Mouse (Mus musculus) adrenal gland, postnatal 10 days (tissue): Measurements from ENCODE around the gene Cysltr2. TPM values are rescaled to one million over a fixed set of nuclear protein-coding genes. Genes with fewer than 3 reads are reported as not detected.

ENCODE experiments used
- DNase-seq: peaks from one replicate; pipeline ENCODE4 v3.0.0; 2021; ENCODE audit warnings: mixed read lengths
- long read RNA-seq, 2 experiments: library from polyadenylated mRNA; stranded (forward); transcript quantifications; one replicate each; pipeline ENCODE4 v2.0.0; 2021
- total RNA-seq, 2 experiments: library from RNA; stranded (reverse); gene quantifications; 2 replicates each; pipeline ENCODE4 v1.2.3; 2021

Cysltr2 gene
- total RNA-seq = 1 to 10 TPM in 1 of 2 experiments, under 1 TPM in 1; 0.81 to 1.4 TPM
- long read RNA-seq, experiment 1 = 0 reads
- long read RNA-seq, experiment 2 = 0 reads

DNA sequence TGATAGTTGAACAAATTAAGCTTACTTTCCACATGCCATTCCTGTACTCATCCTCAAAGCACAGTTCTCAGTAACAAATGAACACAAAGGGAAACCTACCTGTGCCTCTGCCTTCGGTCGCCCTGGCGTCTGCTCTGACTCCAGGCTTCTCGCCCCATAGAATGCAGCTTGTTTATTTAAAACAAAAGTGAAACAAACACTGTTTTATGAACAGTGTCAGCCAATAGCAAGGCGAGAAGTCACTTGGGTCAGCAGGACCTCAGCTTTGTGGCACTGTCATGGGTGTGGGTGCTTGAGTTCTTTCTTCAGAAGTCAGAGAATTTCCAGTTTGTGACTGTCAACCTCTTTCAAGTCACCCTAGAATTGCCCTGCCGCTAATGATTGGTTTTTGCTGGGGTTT, at the start of gene Cysltr2:
Cysltr2 (minus strand) TSS at position 178 of the 400 bp plus-strand sequence.
- DNase-seq = no peak

DNA sequence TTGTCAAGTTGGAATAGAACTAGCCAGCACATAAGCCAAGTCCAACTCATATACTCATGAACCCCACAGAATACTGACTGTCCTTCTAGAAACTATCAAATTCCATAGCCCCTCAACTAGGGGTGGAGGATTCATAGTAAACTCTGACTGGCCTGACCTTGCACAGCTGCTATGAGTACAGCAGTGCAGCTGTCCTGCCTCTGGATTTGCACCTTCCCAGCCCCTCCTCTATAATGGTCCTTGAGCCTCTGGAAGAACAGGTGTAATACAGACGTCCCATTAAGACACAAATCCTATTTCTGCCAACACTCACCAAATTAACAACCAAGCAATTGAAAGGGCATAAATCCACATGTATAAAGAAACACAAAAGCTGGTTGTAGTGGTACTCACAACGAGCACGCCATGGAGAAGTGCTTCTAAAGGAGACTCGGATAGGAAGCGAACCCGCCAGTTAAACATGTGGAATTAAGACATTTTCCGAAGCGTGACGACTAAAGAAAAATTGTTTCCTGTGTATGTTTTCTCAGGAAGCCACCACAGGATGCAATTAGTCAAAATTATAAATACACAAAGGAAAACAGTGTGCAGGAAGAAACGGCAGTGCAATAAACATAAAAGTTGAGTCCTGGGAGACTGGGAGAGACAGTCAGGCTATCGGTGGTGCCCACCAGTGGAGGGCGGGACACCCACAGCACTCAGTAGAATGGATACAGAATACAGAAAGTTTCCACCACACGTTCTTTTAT, 46.1 kb upstream of the Cysltr2 start:
- no peak for DNase-seq

DNA sequence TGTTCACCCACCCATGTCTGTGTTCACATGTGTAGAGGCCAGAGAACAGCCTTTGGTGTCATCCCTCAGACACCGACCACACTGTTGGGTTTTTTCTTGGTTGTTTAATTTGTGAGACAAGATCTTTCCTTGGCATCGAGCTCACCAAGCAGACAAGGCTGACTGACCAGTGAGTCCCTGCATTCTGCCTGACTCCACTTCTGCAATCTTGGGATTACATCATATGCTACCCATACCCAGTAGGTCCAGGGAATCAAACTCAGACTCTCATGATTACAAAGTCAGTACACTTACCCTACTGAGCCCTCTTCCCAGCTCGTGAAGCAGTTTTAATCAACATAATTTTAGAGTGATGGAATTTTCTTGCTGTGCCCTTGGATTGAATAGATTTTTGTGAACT, 44.0 kb upstream of the Cysltr2 start:
- DNase-seq = no peak

DNA sequence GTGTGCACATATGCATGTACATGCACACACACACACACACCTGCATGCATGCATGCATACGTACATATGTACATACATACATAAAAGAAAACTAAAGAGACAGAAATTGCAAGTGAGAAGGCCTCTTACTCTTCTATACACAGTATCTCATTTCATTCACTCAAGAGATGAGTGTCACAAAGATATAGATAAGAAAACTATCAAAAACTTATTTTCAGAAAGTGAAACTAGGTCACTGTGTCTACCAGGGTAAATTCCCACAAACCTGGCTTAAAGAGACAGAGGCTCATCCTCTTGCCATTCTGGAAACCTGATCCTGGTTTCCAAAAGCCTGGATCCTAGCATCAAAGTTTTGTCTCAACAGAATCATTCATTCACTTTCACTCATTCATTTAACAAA, 39.3 kb upstream of the Cysltr2 start:
- no peak for DNase-seq

DNA sequence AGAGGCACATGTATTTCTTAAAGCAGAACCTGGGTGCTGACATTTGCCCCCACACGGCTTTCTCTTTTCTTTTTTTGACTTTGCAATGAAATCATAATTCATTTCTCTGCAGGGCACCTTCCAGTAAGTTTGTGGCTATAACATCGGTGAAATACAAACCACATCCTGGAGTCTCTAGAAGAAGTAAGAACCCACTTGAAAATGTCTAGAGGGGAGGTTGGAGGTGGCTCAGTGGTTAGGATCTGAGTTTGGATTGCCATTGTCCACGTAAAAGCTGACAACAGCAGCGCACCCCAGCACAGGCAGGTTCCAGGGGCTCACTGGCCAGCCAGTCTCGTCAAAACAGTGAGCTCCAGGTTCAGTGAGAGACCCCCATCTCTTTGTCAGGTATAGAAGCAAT, 38.8 kb upstream of the Cysltr2 start:
- no peak for DNase-seq

DNA sequence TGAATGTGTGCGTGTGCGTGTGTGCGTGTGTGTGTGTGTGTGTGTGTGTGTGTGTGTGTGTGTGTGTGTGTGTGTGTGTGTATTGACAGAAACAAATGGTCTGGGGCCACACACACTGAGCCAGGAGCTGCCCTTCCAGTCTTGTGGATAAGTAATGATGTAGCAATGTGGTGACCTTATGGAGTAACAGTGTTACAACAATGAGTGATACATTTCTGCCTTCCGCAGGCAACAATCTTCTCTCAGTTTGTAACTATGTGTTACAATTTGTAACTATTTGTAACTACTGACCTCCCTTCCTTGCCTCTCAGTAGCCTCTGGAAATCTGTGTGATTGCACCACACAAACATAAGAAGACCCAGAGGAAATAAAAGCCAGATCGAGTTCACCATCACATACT, 38.3 kb upstream of the Cysltr2 start:
- DNase-seq = no peak

DNA sequence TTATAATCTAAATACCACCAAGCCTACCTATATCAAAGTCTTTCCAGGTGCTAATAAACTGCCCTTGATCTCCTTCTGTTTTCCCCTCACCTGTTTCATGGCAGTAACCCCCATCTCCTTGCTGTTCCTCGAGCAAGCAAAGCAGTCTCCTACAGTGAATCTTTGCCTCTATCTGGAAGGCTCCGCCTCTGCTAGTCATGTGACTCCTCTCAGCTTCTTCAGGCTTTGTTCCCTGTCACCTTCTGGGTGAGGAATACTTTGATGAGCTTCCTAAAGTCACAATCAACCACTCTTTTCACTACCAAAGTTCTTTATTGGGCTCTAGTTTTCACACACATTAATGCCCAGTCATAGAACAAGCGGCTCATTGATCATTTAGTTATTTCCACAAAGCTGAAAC, 37.5 kb upstream of the Cysltr2 start:
- no peak for DNase-seq

DNA sequence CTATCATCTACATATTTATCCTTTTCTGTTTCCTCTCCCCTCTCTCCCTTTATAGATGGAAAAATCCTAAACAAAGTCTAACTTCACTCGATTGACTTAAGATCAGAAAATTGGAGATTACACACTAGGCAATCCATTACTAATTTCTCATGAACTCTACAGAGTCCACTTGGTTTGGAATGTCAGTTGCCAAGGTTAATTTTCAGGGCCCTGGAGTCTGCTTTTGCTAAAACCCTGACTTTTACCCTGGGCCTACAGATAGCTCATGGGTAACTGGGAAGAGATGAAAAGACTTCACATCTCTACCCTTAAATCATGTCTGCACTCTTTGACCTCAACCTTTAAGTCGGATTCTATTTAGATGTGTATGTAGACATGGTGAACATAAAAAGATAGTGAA, 34.6 kb upstream of the Cysltr2 start:
- no peak for DNase-seq

DNA sequence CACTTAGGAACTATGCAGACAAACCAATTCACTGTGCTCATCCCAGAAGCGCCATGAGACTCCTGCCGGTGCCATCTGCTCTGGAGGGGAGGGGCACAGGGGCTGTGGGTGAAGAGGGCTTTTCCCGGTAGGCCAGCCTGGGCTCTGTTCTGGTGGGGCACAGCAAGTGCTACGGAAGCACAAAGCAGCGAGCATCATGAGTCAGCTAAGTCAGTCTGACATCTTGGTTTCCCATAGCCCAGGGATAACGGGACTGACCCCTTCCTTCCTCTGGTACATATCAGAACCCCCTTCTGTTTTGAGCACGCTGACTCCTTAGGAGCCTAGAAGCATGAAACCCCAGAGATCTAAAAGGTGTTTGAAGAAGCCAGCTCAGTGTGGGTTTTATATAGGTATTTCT, 15.5 kb upstream of the Cysltr2 start:
- DNase-seq = no peak

DNA sequence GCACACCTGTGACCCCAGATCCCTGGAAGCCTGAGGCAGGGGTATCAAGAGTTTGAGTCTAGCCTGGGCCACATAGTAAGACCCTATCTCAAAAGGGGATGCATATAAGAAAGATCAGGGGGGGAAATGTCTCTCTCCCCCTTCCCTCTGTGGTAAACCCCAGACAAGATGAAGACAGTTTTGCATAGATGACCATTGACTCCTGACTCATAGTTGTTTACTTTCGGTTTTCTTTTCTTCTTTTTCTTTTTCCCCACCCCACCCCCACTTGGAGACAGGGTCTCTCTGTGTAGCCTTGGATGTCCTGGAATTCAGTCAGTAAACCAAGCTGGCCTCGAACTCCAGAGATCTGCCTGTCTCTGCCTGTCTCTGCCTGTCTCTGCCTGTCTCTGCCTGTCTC, 9.8 kb upstream of the Cysltr2 start:
- DNase-seq = no peak

DNA sequence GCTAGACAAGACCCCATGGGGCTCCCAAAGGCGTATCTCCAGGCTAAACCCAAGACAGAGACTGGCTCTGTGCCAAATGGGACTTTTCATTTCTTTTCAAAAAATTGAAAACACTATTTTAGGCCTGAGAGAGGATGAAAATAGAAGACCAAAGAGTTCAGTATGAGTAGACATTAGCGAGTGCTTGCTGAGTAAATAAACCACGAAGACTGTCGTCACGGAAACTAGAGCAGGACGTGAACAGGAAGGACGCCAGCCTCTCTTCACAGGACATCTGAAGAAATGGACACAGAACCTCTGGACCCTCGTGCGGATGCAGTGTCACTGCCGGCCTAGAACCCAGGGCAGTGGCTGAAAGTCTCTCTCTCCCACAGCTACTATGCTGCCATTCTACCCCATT, 8.8 kb upstream of the Cysltr2 start:
- DNase-seq = no peak

DNA sequence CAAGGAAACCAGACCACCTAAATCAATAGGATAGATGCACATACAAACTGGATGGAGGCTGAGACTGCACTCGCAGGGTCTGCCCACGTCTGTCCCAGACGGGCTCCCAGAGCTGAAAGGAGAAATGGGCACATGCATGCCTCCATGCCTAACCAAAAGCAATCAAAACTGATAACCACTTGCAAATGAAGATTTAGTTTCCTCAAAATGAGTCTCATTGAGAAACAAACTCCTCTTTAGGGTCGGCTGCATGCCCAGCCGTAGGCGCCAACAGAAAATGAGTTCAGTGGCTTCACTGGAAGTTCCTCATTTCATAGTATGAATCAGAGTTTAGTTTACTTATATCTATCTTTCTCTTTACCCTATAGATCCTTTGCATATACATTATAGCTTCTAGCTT, 7.9 kb upstream of the Cysltr2 start:
- no peak for DNase-seq

DNA sequence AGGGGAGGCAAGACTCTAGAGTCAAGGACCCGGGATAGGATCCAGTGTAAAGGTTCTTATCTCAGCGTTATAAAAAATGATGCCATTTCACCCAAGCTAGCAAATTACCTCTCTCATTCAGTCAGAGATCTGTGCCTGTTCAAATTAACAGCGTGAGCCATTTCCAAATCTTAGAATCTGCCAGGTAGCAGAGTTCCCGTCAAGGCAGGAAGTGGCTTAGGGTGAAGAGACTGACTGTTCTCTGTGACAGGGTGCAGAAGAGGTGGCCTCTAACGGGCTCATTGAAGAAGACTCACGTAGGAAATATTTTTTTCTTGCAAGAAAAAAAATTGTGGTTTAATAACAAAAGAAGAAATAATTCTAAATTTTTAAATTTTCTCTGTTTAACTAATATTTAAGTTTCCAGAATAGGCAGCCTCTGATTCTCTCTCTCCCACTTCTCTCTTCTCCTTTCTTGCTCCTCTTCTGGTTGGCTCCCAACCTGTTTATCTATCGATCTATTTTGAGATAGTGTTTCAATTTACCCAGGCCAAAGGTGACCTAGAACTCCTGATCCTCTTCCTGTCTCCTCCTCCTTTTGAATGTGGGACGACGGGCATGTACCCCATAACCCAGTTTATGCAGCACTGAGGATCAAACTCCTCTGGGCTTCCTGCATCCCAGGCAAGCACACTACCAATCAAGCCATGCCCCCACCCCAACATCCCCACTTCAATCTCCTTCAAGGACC, 3.5 kb downstream of the Cysltr2 start:
- no peak for DNase-seq

DNA sequence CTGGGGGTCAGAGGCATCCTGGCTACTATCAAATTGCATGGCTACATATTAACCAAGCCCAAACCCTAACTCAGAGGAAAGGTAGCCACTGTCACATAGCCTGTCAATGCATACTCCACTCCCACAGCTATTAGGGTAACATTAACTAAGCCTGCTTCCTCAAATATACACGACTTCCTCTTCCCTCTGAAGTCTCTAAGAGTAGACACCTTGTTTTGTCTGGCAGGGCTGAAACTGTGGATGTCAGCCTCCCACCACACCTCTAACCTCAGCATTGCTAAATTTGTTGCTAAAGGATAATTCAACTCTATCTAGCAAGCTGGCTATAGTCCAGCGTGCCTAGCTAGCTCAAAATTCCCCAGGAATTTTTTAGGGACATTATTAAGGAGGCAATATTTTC, 7.2 kb downstream of the Cysltr2 start:
- no peak for DNase-seq

DNA sequence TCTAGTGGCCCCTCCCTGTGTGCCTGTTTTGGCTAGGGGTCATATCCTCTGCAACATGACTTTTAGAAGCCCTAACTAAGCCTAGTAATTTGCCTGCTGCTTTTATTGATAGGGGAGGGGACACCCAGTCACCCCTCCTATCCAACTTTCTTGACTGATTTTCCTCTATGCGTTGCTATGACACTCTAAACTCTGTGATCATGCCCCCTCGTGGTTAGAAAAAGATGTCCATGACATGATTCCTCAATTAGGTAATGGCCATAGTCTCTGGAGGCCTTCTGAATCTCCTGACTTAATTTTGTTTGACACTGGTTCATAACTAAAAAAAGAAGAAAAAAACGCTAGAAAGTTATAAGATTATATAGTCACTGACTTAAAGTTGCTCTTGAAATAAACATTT, 15.6 kb downstream of the Cysltr2 start:
- no peak for DNase-seq

DNA sequence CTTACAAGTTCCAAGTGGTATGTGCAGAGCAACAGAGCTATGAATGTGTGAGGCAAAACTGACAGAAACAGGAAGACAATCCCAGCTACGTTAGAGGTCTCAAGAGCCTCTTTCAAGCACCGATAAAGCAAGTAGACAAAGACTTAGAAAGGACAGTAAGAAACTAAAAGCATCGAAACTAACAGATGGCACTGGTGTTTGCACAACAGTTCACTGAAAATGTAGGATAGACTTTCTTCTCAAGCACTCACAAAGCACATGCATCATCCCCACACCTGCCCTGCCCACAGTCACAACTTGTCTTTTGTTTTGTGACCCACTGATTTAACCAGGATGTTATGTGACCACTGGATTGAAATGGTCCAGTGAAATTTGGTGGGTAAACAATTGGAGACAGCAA, 17.7 kb downstream of the Cysltr2 start:
- DNase-seq = no peak

DNA sequence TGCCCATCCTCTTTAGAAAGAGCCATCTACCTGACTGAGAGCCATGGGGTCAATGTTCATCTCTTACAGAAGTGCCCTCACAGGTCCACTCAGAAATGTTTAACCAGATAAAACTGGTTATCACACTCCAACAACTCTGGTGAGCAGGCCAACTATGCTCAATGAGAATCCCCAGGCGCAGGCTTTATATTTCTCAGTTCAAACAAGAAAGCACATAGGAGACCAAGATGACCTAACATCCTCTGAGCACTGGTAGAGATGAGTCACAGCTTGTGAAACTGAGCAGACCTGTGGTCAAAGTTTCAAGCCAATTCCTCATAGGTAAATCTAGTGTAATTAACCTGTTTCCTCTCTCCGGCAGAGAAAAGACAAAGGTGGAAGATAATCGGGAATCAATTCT, 31.6 kb downstream of the Cysltr2 start:
- DNase-seq = no peak

DNA sequence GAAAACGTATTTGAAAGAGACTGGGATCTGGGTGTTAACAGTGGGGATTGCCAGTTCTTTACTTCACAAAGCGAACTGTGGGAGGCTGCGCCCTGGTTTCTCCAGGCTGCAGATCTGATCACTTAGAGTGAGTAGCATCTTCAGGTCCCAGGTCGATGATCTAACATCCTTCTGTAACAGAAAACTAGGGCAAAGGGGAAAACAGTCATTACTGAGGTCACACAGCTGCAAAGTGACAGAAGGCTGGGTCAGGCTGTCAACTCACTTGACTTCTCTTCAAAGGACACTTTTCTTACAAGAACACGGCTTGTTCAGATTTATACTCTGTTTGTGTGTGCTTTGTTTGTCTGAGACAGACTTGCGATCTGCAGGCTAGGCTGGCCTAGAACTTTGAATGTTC, 33.5 kb downstream of the Cysltr2 start:
- DNase-seq = no peak

DNA sequence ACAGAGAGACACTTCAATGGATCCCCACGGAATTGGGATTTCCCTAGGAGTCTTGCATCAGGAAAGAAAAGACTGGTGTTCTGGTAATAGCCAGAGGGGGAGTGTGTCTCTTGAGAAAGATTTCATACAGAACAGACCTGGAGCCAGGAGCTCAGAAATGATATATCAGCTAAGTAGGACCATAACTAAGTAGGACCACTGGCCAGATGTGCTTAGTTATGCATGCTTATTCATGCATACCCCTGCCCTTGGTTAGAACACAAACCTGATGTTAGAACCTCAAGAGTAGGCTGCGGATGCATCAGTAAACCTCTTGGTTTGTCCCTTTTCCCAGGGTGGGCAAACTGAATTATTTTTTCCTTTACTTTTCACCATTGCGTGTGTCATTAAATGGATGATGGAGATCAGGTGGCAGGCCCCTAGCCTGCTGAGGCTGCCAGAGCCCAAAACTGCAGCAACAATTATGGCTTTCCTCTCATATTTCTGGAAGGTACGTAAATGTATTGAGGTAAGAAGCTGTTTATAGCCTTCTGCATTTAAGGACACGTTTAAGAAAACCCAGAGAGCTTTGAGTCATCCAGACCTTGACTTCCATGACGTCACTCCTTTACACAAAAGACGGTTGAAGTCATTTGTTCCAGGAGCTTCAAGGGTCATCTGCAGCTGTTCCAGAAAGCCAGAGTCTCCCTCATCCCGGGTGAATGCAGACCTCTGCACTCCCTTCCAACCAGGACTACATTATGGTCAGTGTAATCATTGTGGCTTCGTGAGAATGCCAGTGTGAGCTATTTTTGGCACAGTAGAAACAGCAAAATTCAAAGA, 35.0 kb downstream of the Cysltr2 start:
- DNase-seq = peak; percentile 24

DNA sequence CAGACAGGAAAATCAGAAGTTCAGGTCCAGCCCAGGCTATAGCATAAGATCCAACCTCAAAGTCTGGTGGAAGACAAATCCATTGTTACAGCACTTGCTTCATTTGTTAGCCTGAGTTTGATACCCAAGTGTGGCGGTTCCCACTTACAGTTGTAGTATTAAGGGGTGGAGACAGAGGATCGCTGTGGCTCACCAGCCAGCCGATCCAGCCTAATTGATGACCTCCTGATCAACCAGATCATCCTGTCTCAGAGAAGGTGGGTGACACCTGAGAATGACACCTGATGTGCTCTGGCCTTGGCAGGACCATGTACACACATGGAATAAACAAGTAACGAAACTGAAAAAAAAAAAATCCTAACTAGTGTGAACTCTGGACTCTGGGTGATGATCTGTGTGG, 47.1 kb downstream of the Cysltr2 start:
- no peak for DNase-seq

DNA sequence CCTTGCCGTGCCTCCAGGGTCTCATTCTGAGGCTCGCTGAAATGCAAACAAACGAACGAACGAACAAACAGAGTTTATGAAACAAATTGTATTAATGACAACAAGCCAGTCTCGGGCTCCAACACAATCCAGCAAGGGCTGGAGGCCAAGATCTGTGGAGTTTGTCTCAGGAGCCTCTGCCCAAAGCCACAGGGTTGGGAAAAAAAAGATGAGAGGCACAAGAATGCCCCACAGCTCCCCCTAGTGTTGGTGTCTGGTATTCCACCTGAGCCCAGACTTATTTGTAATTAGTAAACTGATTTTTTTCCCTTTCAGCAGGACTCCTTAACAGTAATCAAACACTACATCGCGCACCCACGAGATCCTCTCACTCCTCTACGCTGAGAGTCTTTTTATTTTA, 48.6 kb downstream of the Cysltr2 start:
- DNase-seq = peak; percentile 85

DNA sequence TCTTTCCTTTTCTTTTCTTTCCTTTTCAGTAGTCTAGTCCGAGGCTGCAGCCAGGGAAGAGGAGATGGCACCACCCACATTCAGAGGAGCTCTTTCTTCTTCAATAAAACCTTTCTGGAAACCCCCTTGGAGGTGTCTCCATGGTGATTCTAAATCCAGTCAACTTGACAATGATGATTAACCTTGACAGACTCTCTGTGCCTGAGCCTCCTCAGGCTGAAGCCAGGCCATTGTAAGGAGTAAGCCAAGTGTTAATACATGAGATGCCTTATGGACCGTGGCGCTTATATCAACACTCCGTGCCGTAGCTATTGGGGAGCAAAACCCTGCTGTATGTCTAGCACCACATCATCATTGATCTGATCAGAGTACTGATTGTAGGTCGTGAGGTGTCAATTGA, 50.8 kb downstream of the Cysltr2 start:
- no peak for DNase-seq

DNA sequence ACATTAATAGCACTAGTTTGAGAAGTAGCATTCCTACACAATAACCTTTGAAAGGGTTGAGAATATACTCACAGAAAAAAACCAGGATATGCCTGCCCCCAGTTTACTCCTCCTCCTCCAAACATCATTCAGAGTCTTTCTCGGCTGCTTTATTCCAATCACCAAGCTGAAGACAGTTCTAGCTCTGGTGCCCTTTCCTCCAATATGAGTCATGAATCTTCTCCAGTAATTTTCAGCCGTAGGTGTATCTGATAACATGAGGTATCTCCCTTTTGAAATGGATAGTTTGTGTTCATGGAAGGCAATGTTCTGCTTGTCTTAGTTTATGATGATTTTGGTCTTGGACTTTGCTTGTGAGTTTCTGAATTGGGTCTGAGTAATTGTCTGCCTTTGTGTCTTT, 62.9 kb downstream of the Cysltr2 start:
- DNase-seq = no peak
